Mouse (Mus musculus): Measurements from ENCODE around the gene Bmp2k. TPM values are rescaled to one million over a fixed set of nuclear protein-coding genes. Genes with fewer than 3 reads are reported as not detected.

Gene Bmp2k
- polyA plus RNA-seq, 1 experiment from 2014 or later, result 7.8 TPM

DNA sequence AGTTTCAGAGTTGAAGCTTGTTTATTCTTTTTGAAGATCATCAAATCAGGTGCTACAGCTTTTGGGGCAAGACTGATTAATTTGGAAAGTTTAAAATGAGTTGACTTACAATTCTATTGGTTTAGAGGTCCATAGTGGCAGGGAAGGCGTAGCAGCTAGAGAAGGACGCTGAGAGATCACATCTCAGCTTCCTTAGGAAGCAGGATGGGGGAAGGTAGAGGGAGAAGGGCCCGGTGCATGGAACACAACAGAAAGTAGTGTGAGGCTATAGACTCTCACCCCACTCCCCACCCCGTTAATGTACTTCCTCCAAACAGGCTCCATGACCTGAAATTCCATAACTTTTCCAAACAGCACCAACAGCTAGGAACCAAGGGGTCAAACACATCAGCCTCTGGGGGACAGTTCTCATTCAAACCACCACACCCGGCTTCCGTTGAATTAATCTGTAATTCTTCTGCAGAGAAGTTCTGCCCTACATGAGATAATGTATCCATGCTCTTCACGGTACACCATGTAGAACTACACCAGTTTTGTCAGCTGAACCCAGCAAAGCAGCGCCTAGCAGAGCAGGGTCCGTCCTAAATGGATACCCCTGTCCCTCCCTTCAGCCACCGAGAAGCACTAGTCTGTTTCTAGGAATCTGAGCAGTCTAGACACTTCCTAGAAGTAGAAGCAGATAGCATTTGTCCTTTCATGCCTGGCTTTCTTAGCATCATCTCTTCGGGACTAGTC, 12.3 kb downstream of the Bmp2k start:
- Histone ChIP-seq H3K9me3 (ENCODE audit: control insufficient read depth, low read length) (no peaks in the 10 kb centered on the region), H3K27ac (replicated peaks; ENCODE audit: low read depth, low read length) (no peak overlapping the region), H3K27me3 (ENCODE audit: control insufficient read depth, insufficient read depth, low read length) (no peaks in the 10 kb centered on the region), H3K9ac (ENCODE audit: low read length) (no peak overlapping the region), H3K36me3 (ENCODE audit: control insufficient read depth, insufficient read depth, low read length) (no peaks in the 10 kb centered on the region), H3K4me2 (ENCODE audit: low read depth, severe bottlenecking) (no peak overlapping the region), H3K4me3 (ENCODE audit: low read depth, low read length) (no peak overlapping the region), H3K4me1 (ENCODE audit: control insufficient read depth, insufficient read depth, low read length) (0 out of 2 replicates have a peak, but pooled peaks cover 2% of the 10 kb centered on the region)
- DNase-seq (ENCODE audit: low spot score) (no peak), ATAC-seq (ENCODE audit: insufficient number of reproducible peaks, low FRiP score, low TSS enrichment, low read depth) (no peak)
- 92% methylated on average over 11 of the region's 11 CpGs for WGBS

DNA sequence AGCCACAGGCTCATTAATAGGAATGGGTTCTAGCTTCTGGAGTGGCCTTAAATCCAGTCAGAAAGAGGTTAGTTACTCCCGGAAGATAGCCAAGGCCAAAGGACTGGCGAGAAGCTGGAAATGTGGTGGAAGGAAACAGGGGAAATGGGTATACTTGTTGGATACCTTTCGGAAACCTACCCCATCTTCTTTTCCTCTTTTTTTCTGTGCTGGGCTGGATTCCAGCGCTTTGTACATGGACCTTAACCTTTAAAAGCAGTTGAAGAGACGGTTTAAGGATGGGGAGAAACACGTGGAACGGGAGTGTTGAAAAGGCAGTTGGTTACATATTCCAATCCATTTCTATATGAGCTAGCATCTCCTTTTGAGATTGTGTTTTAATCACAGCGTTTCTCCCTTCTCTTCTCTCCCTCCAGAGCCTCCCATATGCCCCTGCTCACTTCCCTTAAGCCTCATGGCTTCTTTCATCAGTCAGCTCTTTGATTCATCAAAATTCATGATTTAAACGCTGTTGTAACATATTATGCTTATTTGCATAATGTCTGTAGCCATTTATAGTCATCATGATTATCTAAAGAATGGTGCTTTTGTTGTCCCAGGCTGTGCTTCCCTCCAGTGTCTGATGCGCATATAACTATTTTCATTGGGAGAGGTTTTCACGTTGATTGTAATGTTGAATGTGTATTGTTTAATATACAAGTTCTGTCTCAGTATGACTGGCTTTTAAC, 18.5 kb downstream of the Bmp2k start:
- 92% methylated on average over 11 of the region's 11 CpGs for WGBS
- Histone ChIP-seq H3K27me3 (ENCODE audit: control insufficient read depth, insufficient read depth, low read length) (no peaks in the 10 kb centered on the region), H3K4me1 (ENCODE audit: control insufficient read depth, insufficient read depth, low read length) (peaks cover 7% of the 10 kb centered on the region; the same call in 1 of the 2 replicates), H3K9me3 (ENCODE audit: control insufficient read depth, low read length) (no peaks in the 10 kb centered on the region), H3K36me3 (ENCODE audit: control insufficient read depth, insufficient read depth, low read length) (no peaks in the 10 kb centered on the region), H3K4me2 (ENCODE audit: low read depth, severe bottlenecking) (no peak overlapping the region), H3K9ac (ENCODE audit: low read length) (no peak overlapping the region), H3K4me3 (ENCODE audit: low read depth, low read length) (no peak overlapping the region), H3K27ac (replicated peaks; ENCODE audit: low read depth, low read length) (no peak overlapping the region)
- ATAC-seq (ENCODE audit: insufficient number of reproducible peaks, low FRiP score, low TSS enrichment, low read depth) (no peak), DNase-seq (ENCODE audit: low spot score) (no peak)

DNA sequence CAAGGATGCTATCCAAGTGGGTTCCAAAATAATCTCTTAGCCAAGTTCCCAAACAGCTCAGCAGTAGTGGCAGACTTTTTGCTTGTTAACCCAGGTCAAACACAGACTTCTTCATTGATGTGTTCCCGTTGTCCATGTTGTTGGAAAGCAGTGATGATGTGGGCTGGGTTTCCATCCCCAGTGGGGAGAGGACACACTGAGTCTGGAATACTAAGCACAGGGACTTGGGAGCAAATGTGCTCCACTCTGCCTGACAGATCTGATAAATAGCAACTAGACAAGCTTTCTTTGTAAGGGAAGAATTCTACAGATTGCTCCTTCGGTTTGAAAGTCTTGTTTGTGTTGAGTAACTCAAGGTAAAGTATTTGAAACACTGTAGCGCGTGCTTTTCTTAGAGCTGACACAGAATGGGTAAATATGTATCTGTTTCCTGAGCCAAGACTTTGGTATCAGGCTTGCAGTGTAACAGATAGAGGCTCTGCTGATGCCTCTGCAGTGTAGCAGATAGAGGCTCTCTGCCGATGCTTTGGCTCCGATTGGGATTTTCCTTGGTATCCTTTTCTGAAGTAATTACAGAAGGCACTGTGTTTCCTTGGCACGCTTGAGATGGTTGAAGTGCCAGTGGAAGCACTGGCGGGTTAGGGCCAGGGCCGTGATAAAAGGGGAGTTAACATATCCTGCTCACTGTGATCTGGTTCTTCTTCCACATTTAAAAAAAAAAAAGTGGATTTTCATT, 19.5 kb downstream of the Bmp2k start:
- Histone ChIP-seq H3K4me2 (ENCODE audit: low read depth, severe bottlenecking) (no peak overlapping the region), H3K9ac (ENCODE audit: low read length) (no peak overlapping the region), H3K4me1 (ENCODE audit: control insufficient read depth, insufficient read depth, low read length) (peaks cover 7% of the 10 kb centered on the region; the same call in 1 of the 2 replicates), H3K27me3 (ENCODE audit: control insufficient read depth, insufficient read depth, low read length) (no peaks in the 10 kb centered on the region), H3K4me3 (ENCODE audit: low read depth, low read length) (no peak overlapping the region), H3K9me3 (ENCODE audit: control insufficient read depth, low read length) (no peaks in the 10 kb centered on the region), H3K27ac (replicated peaks; ENCODE audit: low read depth, low read length) (no peak overlapping the region), H3K36me3 (ENCODE audit: control insufficient read depth, insufficient read depth, low read length) (no peaks in the 10 kb centered on the region)
- DNase-seq (ENCODE audit: low spot score) (no peak), ATAC-seq (ENCODE audit: insufficient number of reproducible peaks, low FRiP score, low TSS enrichment, low read depth) (no peak)
- WGBS, result 95% methylated on average over 9 of the region's 9 CpGs

DNA sequence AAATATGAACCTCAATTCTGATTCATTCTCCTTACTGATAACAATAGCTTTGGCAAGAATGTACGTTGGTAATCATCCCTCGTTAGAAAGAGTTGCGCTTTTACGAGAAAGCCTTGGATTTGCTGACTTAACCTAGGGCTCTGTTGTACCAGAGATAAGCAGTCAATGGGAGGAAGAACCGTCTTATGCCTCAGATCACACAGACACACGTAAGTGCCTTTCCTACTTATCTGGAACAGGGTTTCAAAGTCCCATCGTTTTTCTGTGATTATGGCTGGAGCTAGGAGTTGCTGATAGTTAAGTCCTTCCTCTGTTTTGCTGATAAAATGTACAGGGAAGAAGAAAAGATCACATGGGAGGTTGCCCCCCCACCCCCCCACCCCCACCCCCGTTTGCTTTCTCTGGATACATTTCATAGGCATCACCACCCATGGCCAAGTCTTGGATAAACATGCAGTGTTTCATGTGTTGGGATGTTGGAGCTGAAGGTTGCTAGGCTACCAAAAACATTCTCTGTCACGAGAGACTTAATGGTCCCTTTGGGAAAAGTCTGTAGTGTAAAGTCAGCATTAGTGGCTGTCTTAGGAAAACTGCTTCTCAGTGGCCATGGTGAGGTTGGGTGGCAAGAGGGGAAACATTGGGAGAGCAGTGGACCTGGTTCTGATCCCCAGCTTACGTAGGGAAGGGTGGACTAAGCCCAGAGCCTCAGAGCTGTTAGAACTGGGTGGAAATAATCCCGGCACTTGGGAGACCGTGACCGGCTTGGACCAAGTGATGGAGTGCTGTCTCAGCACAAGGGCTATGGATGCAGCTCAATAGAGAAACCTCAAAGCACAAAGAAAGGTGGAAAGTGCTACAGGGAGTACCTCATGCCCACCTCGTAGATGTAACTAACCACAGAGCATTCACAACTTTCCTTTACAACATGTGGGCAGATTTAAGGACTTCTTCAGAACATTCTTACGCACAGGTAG, 25.1 kb downstream of the Bmp2k start:
- H3K27me3 ChIP-seq (ENCODE audit: control insufficient read depth, insufficient read depth, low read length), result no peaks in the 10 kb centered on the region
- H3K4me2 ChIP-seq (ENCODE audit: low read depth, severe bottlenecking), result no peak overlapping the region
- no peak overlapping the region for H3K9ac ChIP-seq (ENCODE audit: low read length)
- WGBS, result 69% methylated on average over 15 of the region's 15 CpGs
- H3K27ac ChIP-seq (replicated peaks; ENCODE audit: low read depth, low read length), result no peak overlapping the region
- 0 out of 2 replicates have a peak, but pooled peaks cover 3% of the 10 kb centered on the region for H3K4me1 ChIP-seq (ENCODE audit: control insufficient read depth, insufficient read depth, low read length)
- ATAC-seq (ENCODE audit: insufficient number of reproducible peaks, low FRiP score, low TSS enrichment, low read depth) (no peak), DNase-seq (ENCODE audit: low spot score) (no peak)
- no peak overlapping the region for H3K4me3 ChIP-seq (ENCODE audit: low read depth, low read length)
- no peaks in the 10 kb centered on the region for H3K36me3 ChIP-seq (ENCODE audit: control insufficient read depth, insufficient read depth, low read length)
- H3K9me3 ChIP-seq (ENCODE audit: control insufficient read depth, low read length), result no peaks in the 10 kb centered on the region

DNA sequence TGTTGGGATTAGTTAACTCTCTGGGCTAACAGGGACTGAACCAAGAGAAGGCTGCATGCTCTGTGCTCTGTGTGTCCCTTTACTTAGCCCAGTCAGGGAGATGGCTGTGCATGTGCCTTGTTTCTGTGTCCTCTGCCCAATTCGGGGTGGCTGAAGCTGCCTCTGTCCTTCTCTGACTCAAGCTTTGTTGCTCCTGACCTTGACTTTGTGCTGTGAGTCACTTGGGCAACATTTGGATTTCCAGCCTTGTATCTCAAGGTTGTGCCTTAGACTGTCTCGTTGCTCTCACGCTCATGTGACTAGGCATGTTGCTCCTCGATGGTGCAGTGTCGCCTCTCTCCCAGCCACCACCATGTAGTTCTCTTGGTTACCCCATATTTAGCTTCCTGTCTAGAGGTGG, 27.3 kb downstream of the Bmp2k start:
- no peak for ATAC-seq (ENCODE audit: insufficient number of reproducible peaks, low FRiP score, low TSS enrichment, low read depth)
- Histone ChIP-seq H3K9me3 (ENCODE audit: control insufficient read depth, low read length) (no peaks in the 10 kb centered on the region), H3K4me3 (ENCODE audit: low read depth, low read length) (no peak overlapping the region), H3K9ac (ENCODE audit: low read length) (no peak overlapping the region), H3K36me3 (ENCODE audit: control insufficient read depth, insufficient read depth, low read length) (no peaks in the 10 kb centered on the region), H3K27ac (replicated peaks; ENCODE audit: low read depth, low read length) (no peak overlapping the region), H3K4me2 (ENCODE audit: low read depth, severe bottlenecking) (no peak overlapping the region), H3K27me3 (ENCODE audit: control insufficient read depth, insufficient read depth, low read length) (no peaks in the 10 kb centered on the region), H3K4me1 (ENCODE audit: control insufficient read depth, insufficient read depth, low read length) (0 out of 2 replicates have a peak, but pooled peaks cover 3% of the 10 kb centered on the region)
- DNase-seq (ENCODE audit: low spot score), result no peak
- 90% methylated on average over 5 of the region's 5 CpGs for WGBS

DNA sequence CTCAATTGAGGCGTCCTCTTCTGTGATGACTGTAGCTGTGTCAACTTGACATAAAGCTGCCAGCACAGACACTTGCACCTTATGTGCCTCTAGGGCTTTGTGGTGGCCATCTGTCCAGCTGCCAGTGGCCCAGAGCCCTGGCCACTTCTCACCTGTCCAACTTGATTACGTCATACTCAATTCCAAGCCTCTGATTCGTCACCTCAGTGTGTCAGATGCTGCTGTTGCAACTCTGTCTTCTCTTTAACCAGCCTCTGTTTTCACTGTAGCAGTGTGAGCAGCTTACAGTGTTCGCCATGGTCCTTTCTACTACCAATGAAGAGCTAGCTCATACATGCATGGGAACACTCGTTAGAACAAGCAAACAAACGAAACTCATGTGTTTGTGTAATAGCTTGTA, 28.2 kb downstream of the Bmp2k start:
- H3K4me3 ChIP-seq (ENCODE audit: low read depth, low read length), result no peak overlapping the region
- H3K4me2 ChIP-seq (ENCODE audit: low read depth, severe bottlenecking), result no peak overlapping the region
- H3K9me3 ChIP-seq (ENCODE audit: control insufficient read depth, low read length), result no peaks in the 10 kb centered on the region
- WGBS, result 82% methylated on average over 6 of the region's 6 CpGs
- no peaks in the 10 kb centered on the region for H3K36me3 ChIP-seq (ENCODE audit: control insufficient read depth, insufficient read depth, low read length)
- no peak overlapping the region for H3K9ac ChIP-seq (ENCODE audit: low read length)
- DNase-seq (ENCODE audit: low spot score) (no peak), ATAC-seq (ENCODE audit: insufficient number of reproducible peaks, low FRiP score, low TSS enrichment, low read depth) (no peak)
- 0 out of 2 replicates have a peak, but pooled peaks cover 3% of the 10 kb centered on the region for H3K4me1 ChIP-seq (ENCODE audit: control insufficient read depth, insufficient read depth, low read length)
- H3K27ac ChIP-seq (replicated peaks; ENCODE audit: low read depth, low read length), result no peak overlapping the region
- H3K27me3 ChIP-seq (ENCODE audit: control insufficient read depth, insufficient read depth, low read length), result no peaks in the 10 kb centered on the region

DNA sequence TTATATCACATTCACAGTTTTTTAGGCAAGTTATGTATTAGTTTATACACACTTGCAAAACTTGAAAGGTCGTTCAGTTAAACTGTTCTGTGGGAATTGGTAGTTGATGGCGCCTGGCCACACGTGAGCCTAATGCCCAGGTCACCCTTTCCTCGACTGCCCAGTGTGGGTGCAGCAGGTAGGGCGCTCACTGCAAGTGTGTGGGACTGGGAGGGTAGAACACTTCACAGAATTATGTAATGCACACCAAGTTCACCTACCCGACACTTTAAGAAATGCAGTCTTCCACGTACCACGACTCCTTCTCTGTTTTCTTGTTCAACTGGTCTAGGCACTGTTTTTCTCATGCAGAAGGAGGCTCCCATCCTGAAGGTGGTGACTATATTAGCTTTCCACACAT, 30.5 kb downstream of the Bmp2k start:
- no peaks in the 10 kb centered on the region for H3K27me3 ChIP-seq (ENCODE audit: control insufficient read depth, insufficient read depth, low read length)
- no peak overlapping the region for H3K4me2 ChIP-seq (ENCODE audit: low read depth, severe bottlenecking)
- no peak overlapping the region for H3K4me3 ChIP-seq (ENCODE audit: low read depth, low read length)
- DNase-seq (ENCODE audit: low spot score) (no peak), ATAC-seq (ENCODE audit: insufficient number of reproducible peaks, low FRiP score, low TSS enrichment, low read depth) (no peak)
- no peaks in the 10 kb centered on the region for H3K36me3 ChIP-seq (ENCODE audit: control insufficient read depth, insufficient read depth, low read length)
- 89% methylated on average over 8 of the region's 8 CpGs for WGBS
- H3K9me3 ChIP-seq (ENCODE audit: control insufficient read depth, low read length), result no peaks in the 10 kb centered on the region
- no peak overlapping the region for H3K27ac ChIP-seq (replicated peaks; ENCODE audit: low read depth, low read length)
- H3K9ac ChIP-seq (ENCODE audit: low read length), result no peak overlapping the region
- H3K4me1 ChIP-seq (ENCODE audit: control insufficient read depth, insufficient read depth, low read length), result no peaks in the 10 kb centered on the region

Data from limb, embryonic 11.5 days (tissue).